Mouse (Mus musculus): Measurements from ENCODE around the gene Lgals2.

- TF ChIP-seq POLR2A (IDR thresholded peaks at IDR 0.05; ENCODE audit: low read depth, low read length) (no peak), CTCF (IDR thresholded peaks at IDR 0.05; ENCODE audit: extremely low read depth, insufficient read length, insufficient replicate concordance, low read depth, low read length) (no peak)
Measured at GRCm38 (mm10) chr15:78859714-78860113, 4.4 kb upstream of the Lgals2 start.
